Mouse (Mus musculus) intestine, postnatal 0 days (tissue): ENCODE data around the gene Cpsf4l. TPM values are rescaled to one million over a fixed set of nuclear protein-coding genes. Genes with fewer than 3 reads are reported as not detected.

Source experiments
- ATAC-seq: fragments of 200-750 bp; cut with Nextera tagmentation; 2 replicates; pipeline ENCODE4 v1.8.0; 2017; ENCODE audit warnings: mild to moderate bottlenecking, moderate TSS enrichment, moderate library complexity
- H3K27ac ChIP-seq: fragments of 300-500 bp; sonication (generic); 2 replicates; pipeline ENCODE4 v1.5.1; 2014; ENCODE audit warnings: mild to moderate bottlenecking, low read depth, low read length, moderate library complexity
- H3K27me3 ChIP-seq: fragments of 300-500 bp; sonication (generic); replicated peaks from 2 replicates; pipeline ENCODE4 v1.6.1; 2014; ENCODE audit warnings: low read length, mixed read lengths; ENCODE audit not compliant: control insufficient read depth, insufficient read depth
- H3K36me3 ChIP-seq: fragments of 300-500 bp; sonication (generic); 2 replicates; pipeline ENCODE4 v1.6.1; 2014; ENCODE audit warnings: mild to moderate bottlenecking, moderate library complexity; ENCODE audit not compliant: control insufficient read depth, insufficient read depth
- H3K4me1 ChIP-seq: fragments of 300-500 bp; sonication (generic); replicated peaks from 2 replicates; pipeline ENCODE4 v1.6.1; 2014; ENCODE audit warnings: antibody characterized with exemption, low read length, mixed read lengths; ENCODE audit not compliant: control insufficient read depth, insufficient read depth
- H3K4me2 ChIP-seq: fragments of 300-500 bp; sonication (generic); replicated peaks from 2 replicates; pipeline ENCODE4 v1.6.1; 2014; ENCODE audit warnings: low read depth, mild to moderate bottlenecking, moderate library complexity
- H3K4me3 ChIP-seq: fragments of 300-500 bp; sonication (generic); 2 replicates; pipeline ENCODE4 v1.5.1; 2014; ENCODE audit warnings: low read depth, low read length
- H3K9ac ChIP-seq: fragments of 300-500 bp; sonication (generic); 2 replicates; pipeline ENCODE4 v1.6.1; 2014; ENCODE audit warnings: mild to moderate bottlenecking, low read depth, low read length
- H3K9me3 ChIP-seq: fragments of 300-500 bp; sonication (generic); 2 replicates; pipeline ENCODE4 v1.6.1; 2016; ENCODE audit warnings: mixed run types; ENCODE audit not compliant: control insufficient read depth
- CTCF ChIP-seq: sonication (generic); IDR thresholded peaks from 2 replicates; pipeline ENCODE4 v1.5.1; 2016; ENCODE audit warnings: low read depth, mild to moderate bottlenecking, control low read depth, antibody characterized with exemption, moderate library complexity
- WGBS: fragments of 180-500 bp; shearing (Covaris S2); extraction: QIAGEN DNeasy Blood & Tissue Kit; methylation state at CpG from one replicate; pipeline ENCODE4 v1.1.7; 2014; 5-methylcytosine and 5-hydroxymethylcytosine counted together
- polyA plus RNA-seq: library from polyadenylated mRNA; unstranded; fragments of >200 nt; fragmentation: Nextera tagmentation; extraction: Ambion mirVana; gene quantifications from 2 replicates; pipeline ENCODE4 v1.2.1, GENCODE M21; 2015

The Cpsf4l gene
- polyA plus RNA-seq, 1 experiment from 2014 or later, result not detected

DNA sequence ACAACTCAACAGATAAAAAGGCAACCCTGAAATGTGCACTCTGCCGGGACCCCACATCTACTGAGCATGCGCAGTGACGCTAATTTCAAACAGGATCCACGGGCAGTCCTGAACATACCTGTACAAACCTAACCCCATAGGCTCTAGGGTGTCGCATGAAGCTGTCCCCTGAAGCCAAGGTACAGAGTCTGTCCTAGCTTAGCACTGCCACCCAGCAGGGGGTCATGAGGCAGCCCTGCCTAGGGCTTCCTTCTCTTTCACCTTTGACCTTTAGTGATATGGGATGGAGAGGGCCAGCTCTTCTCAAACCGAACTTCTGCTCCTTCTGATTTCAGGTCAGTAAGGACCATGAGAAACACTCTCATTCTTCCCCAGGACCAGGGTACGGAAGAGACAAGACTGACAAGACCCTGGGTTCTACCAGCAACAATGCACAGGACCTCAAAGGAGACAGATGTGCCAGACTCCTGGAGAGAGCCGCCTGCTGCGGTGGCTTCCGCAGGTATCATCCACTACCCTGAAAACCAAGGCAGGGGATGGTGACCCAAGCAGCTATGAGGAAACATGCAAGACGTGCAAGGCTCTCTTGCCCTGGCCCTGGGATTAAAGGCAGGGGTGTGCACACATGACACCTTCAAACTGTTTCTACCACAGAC, 38.0 kb upstream of the Cpsf4l start:
- no peak for ATAC-seq
- Histone ChIP-seq H3K27ac (peak overlapping the region; percentile 87), H3K9ac (peak overlapping the region; percentile 69; the same call in 1 of the 2 replicates), H3K4me2 (peak overlapping the region; percentile 87), H3K4me3 (peak overlapping the region; percentile 69; the same call in 1 of the 2 replicates), H3K9me3 (no peaks in the 10 kb centered on the region), H3K4me1 (peaks cover 17% of the 10 kb centered on the region; the same call in 1 of the 2 replicates), H3K27me3 (no peaks in the 10 kb centered on the region), H3K36me3 (no peaks in the 10 kb centered on the region; the same call in 1 of the 2 replicates)
- no peak for TF ChIP-seq CTCF
- 58% methylated on average over 11 of the region's 11 CpGs for WGBS

DNA sequence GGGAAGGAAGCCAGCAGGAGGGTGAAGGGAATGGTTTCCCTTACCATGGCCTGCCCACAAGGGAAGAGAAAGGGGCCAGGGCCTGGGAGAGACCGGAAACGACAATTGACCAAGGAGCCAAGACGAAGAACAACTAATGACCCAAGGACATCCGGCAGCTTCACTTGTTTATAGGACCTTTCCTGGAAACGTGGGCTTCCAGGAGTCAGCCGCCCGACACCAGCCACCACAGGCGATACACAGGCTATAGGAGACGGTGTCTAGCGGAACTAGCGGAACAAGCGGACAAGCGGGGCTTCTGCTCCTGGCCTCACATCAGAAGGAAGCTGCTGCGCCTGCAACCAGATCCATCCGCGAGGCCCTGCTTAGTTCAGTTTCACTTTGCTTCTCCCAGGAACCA, 37.2 kb upstream of the Cpsf4l start:
- Histone ChIP-seq H3K4me1 (peaks cover 17% of the 10 kb centered on the region; the same call in 1 of the 2 replicates), H3K36me3 (no peaks in the 10 kb centered on the region; the same call in 1 of the 2 replicates), H3K4me2 (peak overlapping the region; percentile 87), H3K9me3 (no peaks in the 10 kb centered on the region), H3K9ac (peak overlapping the region; percentile 26; the same call in 1 of the 2 replicates), H3K27ac (peak overlapping the region; percentile 60), H3K4me3 (peak overlapping the region; percentile 23), H3K27me3 (no peaks in the 10 kb centered on the region)
- no peak for ATAC-seq
- no peak for TF ChIP-seq CTCF
- whole genome bisulfite sequencing, result 42% methylated on average over 16 of the region's 16 CpGs

DNA sequence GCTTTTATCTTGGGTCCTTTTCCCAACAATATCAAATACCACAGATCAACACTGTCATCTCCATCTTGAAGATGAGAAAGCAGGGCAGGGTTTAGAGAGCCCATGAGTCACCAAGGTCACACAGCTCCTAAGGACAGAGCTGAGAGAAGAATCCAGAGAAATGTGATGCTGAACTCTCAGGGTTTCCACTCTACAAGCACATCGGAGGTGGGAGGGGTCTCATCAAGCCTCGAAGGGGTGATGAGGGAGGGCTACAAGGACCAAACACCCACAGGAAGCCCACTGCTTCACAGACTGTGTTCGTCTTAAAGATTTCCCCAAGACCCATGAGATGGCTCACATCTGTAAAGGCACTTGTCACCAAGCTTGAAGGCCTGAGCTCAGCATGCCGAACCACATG, 36.1 kb upstream of the Cpsf4l start:
- no peak for TF ChIP-seq CTCF
- H3K27me3 ChIP-seq, result no peaks in the 10 kb centered on the region
- no peak overlapping the region for H3K9ac ChIP-seq
- no peak overlapping the region for H3K4me3 ChIP-seq
- 62% methylated on average over 4 of the region's 4 CpGs for WGBS
- H3K4me2 ChIP-seq, result no peak overlapping the region
- H3K9me3 ChIP-seq, result no peaks in the 10 kb centered on the region
- H3K4me1 ChIP-seq, result peaks cover 17% of the 10 kb centered on the region; the same call in 1 of the 2 replicates
- H3K27ac ChIP-seq, result peak overlapping the region; percentile 11; the same call in 1 of the 2 replicates
- no peaks in the 10 kb centered on the region; the same call in 1 of the 2 replicates for H3K36me3 ChIP-seq
- no peak for ATAC-seq

DNA sequence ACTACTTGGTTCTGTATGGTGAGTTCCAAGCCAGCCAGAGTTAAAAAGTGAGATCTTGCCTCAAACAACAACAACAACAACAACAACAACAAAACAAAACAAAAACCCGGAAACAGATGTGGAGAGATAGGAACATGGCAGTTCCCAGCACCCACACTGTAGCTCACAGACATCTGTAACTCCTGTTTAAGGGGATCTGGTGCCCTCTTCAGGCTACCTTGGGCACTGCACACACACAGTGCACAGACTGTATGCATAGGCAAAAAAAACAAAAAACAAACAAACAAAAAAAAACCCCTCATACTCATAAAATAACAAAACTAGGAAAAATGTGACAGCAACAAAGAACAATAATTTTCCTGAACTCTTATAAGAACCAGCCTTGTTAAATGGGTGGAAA, 33.2 kb upstream of the Cpsf4l start:
- no peak overlapping the region for H3K4me3 ChIP-seq
- no peaks in the 10 kb centered on the region for H3K27me3 ChIP-seq
- H3K4me1 ChIP-seq, result peaks cover 17% of the 10 kb centered on the region
- no peaks in the 10 kb centered on the region; the same call in 1 of the 2 replicates for H3K36me3 ChIP-seq
- H3K4me2 ChIP-seq, result no peak overlapping the region
- WGBS, result 100% methylated on average over 1 of the region's 1 CpGs
- TF ChIP-seq CTCF, result peak; percentile 54
- no peaks in the 10 kb centered on the region for H3K9me3 ChIP-seq
- no peak overlapping the region for H3K27ac ChIP-seq
- no peak overlapping the region for H3K9ac ChIP-seq
- ATAC-seq, result no peak

DNA sequence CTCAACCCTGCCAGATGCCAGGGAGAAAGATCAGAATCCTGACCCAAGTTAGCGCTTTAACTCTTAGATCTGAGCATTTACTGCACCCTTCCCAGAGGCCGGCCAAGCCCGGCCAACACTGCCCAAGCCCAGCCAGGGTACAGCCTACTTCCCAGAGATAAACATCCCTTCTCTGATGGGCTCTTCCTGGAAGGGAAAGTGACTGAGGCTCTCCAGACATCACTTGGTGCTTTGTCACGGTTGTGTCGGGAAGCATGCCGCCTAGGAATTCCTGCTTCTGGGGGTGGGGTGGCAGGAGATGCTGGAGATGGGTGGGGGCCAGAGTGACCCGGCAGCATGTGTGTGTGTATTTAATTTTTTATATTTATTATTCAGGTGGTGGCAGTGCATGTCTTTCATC, 30.3 kb upstream of the Cpsf4l start:
- Histone ChIP-seq H3K4me3 (no peak overlapping the region), H3K9me3 (no peaks in the 10 kb centered on the region), H3K27ac (peak overlapping the region; percentile 8; the same call in 1 of the 2 replicates), H3K9ac (no peak overlapping the region), H3K4me1 (peaks cover 9% of the 10 kb centered on the region), H3K27me3 (no peaks in the 10 kb centered on the region), H3K4me2 (no peak overlapping the region), H3K36me3 (no peaks in the 10 kb centered on the region; the same call in 1 of the 2 replicates)
- WGBS, result 38% methylated on average over 7 of the region's 7 CpGs
- no peak for ATAC-seq
- no peak for TF ChIP-seq CTCF

DNA sequence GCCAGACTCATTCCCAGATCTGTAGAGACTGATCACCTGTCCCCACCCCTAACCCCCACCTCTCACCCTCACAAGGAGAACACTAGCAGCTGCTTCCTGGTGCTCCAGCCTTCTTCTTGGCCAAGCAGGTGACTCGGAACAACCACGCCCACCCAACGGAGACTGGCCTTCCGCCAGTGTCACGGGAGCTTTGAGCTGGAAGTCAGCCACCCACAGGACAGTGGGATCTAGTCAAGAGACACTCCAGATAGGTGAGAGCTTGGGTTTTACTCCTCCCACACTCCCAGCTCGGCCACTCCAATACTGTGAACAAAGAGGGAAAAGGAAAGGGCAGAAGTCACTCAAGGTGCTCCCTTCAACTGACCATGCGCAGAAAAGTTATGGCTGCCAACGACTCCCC, 29.4 kb upstream of the Cpsf4l start:
- WGBS, result 32% methylated on average over 8 of the region's 8 CpGs
- Histone ChIP-seq H3K4me1 (peaks cover 13% of the 10 kb centered on the region), H3K9me3 (no peaks in the 10 kb centered on the region), H3K27ac (peak overlapping the region; percentile 11; the same call in 1 of the 2 replicates), H3K36me3 (no peaks in the 10 kb centered on the region; the same call in 1 of the 2 replicates), H3K4me2 (0 out of 2 replicates have a peak overlapping the region, but pooled peaks have one; percentile 13), H3K9ac (no peak overlapping the region), H3K4me3 (no peak overlapping the region), H3K27me3 (no peaks in the 10 kb centered on the region)
- no peak for TF ChIP-seq CTCF
- ATAC-seq, result peak; percentile 28; the same call in 1 of the 2 replicates
